Mouse (Mus musculus): ENCODE data around the gene Dnm2.

DNA sequence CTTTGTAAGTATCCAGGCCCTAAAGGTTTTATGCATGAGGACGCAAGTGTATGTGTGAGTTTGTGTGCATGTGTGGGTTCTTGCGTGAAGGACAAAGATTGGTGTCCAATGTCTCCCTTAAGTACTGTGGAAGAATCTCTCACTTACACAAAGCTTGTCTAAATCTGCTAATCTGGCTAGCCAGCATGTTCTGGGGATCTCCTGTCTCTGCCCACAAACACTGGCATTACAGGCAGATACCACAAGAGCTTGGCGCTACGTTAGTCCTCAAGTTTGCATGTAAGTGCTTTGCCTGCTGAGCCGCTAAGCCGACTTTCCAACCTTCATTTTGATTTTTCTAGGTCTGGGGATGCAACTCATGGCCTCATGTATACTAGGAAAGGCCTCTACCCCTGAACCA lies 12.9 kb downstream of the Dnm2 start:
- TF ChIP-seq CTCF (IDR thresholded peaks at IDR 0.05; ENCODE audit: low read depth, low read length) (no peak), POLR2A (IDR thresholded peaks at IDR 0.05; ENCODE audit: extremely low read depth, insufficient read depth, low read length) (no peak)

Measured in liver, adult 2 months (tissue).